Mouse (Mus musculus) spleen, adult 2 months (tissue): ENCODE measurements at regions not wholly inside any gene's neighbourhood (a gene's known extent, or its start where the extent isn't known, plus 50 kb on each side); places are given as distances from the start of the nearest gene placed in this dataset.

Experiments
- CTCF ChIP-seq: fragments of 200-500 bp; IDR thresholded peaks from 2 replicates; pipeline ENCODE4 v1.5.1; 2011; ENCODE audit warnings: mild to moderate bottlenecking, inconsistent platforms; ENCODE audit not compliant: insufficient read depth, insufficient read length, insufficient replicate concordance; ENCODE audit errors: extremely low read depth
- POLR2A ChIP-seq: fragments of 200-500 bp; IDR thresholded peaks from 2 replicates; pipeline ENCODE4 v1.6.1; 2011; ENCODE audit warnings: low read depth, low read length, inconsistent platforms

- TF ChIP-seq POLR2A (no peak), CTCF (no peak)
These were observed 198.4 kb downstream of the Ajap1 start for GRCm38 (mm10) chr4:153284209-153284608.
